Mouse (Mus musculus) bone marrow, adult 2 months (tissue): ENCODE data around the gene Cnpy3.

ENCODE experiments used
- CTCF ChIP-seq: fragments of 200-500 bp; IDR thresholded peaks from 2 replicates; pipeline ENCODE4 v1.5.1; 2011; ENCODE audit warnings: low read length, control low read depth; ENCODE audit not compliant: control insufficient read depth, insufficient read depth
- POLR2A ChIP-seq: fragments of 200-500 bp; IDR thresholded peaks from 2 replicates; pipeline ENCODE4 v1.6.1; 2011; ENCODE audit warnings: low read depth, mild to moderate bottlenecking, control low read depth, low read length, borderline replicate concordance; ENCODE audit not compliant: control insufficient read depth

DNA sequence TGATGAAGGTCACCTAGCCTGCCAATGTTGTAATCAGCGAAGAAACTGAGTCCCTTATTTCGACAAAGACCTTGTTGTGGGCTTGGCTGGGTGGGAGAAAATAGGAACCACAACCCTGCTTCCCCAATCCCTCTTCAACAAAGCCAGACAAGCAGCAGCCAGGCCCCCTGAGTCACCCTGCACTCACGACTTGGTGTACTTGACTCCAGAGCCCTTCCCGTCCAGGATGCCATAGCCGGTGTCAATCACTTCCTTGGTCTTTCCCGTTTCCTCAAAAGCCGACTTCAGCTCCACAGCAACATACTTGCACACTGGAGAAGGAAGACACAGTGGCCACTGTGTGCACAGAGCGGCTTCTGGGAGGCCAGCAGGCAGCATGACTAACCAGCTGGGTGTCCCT is 4.8 kb downstream of the Cnpy3 start:
- TF ChIP-seq POLR2A (no peak), CTCF (no peak)
